Mouse (Mus musculus): ENCODE measurements around the gene Cdca7.

The Cdca7 gene

DNA sequence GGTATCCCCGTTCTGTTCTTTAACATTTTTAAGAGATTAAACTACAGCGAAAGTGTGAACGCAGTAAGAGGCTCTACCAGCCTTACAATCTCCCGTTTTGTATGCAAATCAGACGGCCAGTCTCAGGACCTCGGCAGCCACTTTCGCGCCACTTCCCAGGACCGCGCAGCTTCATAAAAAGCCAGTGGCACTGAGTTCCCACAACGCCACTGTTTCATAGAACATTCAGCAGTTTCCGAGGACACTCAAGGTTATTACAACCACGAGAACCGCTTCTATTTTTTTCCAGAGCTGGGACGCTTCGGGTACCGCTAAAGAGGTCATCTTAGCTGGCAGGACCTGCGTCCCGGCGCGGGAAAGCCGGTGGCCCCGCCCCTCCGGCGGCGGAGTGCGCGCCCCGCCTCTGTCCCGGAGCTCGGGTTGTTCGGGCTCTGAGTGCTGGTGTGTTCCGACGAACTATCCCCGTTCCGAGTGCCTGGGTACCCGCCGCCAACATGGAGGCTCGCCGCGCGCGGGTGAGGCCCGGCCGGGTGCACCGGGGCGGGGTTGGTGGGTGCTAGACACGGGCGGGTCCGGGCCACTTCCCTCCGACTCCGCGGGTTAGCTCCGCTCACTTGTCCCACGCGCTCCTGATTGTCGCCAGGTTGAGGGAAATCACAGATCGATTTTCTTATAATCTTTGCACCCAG, at the start of gene Cdca7:
Gene Cdca7, plus strand, starts transcription at position 363 of the 689 bp plus-strand sequence.
- DNase-seq, result peak; percentile 83 to 90

GRCm38 (mm10) chr2:72426776-72427175, 49.2 kb upstream of the Cdca7 start:
- DNase-seq, result no peak

DNA sequence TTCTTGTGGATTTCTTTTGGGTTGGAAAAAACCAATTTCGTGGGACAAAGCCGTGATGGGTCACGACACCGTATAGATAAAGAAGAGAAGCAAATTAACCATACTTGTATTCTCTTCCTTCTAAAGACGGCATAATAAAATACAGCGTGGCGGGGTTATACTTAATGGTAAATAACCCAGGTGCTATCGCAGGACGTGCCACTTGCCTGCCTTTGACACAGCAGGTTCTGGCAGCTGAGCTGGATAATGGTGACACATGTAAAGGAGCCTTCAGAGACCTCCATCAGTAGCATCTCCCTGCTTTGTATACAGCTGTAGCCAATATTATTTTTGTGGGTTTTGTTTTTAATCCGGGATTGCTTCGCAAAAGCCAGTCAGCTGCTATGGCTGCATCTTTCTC, 48.7 kb upstream of the Cdca7 start:
- no peak for DNase-seq

- DNase-seq, result peak in 1 of 2 experiments; percentile 20
These were observed 36.9 kb upstream of the Cdca7 start for GRCm38 (mm10) chr2:72438941-72439533.

DNA sequence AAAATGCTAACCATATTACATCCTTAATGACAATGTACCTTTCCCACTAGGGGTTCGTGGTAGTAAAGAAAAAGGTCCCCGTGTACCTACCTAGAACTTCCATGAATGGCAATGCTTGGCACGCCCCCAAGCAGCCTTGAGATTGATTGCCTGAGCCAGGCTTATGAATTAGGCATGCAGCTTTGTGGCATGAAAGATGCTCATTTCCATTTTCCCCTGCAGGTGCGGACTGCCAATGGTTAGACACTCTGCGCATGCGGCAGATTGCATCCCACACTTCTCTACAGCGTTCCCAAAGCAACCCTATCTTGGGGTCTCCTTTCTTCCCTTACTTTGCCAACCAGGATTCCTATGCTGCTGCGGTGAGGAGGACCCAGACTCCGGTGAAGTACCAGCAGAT, 34.9 kb upstream of the Cdca7 start:
- no peak for DNase-seq

DNA sequence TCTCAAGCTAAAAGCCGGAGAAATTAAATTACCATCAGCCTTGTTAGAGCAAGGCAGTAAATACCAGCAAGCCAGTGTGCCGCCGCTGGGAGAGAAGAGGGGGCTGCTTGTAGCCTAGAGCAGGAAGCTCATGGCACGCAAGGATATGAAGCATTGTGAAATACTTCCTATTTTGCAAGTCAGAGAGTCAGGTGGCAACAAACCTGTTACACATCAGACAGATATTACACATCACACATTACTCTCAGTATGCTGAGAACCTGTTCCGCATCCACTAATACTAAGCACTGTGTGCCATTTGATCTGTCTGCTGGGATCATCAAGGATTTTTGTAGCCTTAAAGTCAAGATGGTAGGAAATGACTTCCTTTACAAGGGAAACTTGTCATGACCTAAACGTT, 33.1 kb upstream of the Cdca7 start:
- no peak for DNase-seq

- DNase-seq, result no peak
These were observed 32.0 kb upstream of the Cdca7 start for GRCm38 (mm10) chr2:72443960-72444359.

DNA sequence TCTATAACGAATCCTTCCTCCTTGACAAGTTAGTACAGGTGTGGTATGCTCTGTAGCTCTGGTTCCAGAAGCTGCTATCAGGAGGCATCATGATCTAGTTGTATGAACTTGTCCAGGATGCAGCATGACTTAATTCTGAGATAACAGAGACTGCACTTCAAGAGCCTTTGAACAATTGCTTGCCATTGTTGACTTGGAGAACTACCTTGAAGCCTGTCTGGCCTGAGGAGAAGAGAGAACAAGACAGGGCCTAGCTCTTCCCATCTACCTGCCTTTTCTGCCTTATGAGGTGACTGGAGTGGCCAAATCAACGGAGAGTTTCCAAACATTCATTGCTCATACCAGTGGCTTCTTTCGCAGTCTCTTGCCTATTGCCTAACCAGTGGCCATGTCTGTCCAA, 29.9 kb upstream of the Cdca7 start:
- DNase-seq, result no peak

DNA sequence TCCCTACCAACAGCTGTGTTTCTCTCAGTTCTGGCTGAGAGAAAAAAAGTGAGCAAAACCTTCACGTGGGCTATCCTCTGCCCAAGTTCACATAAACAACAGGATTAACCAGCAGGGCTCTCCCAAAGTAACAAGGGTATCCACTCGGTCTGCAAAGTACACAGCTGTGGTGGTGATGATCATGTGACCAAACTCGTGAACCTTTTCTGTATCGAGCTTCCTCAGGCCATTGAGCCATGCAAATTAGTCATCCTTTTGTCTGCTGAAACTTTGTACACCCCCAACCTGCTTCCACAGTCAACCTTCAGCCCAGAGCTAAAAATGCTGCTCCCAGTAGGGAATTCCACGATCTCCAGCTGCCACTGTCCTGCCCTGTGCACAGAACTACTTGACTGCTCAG, 29.3 kb upstream of the Cdca7 start:
- no peak for DNase-seq

DNA sequence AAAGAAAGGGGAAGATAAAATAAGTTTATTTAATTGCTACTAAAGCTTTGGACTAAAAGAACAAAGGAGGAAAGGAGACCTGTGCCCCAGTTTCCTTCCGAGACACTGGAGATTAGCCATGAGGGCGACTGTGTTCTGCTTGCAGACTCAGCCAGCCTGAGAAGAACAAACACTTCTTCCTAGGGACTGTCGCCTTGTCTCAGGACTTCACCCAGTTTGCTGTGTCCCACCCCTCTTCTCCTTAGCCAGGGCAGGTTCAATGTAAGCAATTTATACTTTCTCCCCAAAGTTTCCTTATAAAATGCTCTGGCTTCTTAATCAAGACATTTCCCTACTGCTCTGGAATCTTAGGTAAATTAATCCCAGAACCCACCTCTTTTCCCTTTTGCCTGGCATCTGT, 22.4 kb upstream of the Cdca7 start:
- DNase-seq, result no peak

DNA sequence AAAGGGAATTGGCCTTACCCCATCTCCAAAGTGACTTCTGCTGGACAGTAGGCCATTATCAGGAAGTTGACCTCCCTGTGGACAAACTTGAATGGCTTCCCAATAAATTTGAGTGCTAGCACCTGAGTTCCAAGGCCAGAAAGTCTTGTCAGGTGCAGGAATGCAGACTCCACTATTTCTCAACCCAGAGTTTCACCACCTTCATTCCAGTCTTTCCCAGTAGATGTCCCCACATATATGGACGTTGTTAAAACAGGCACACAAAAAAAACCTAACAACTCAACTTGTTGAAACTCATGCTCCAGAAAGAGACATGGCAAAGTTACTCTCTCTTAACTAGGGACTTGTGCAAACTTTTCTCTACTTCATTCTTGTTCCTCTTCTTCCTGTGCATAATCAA, 19.8 kb upstream of the Cdca7 start:
- DNase-seq, result no peak

GRCm38 (mm10) chr2:72464376-72465014, 11.5 kb upstream of the Cdca7 start:
- DNase-seq, result no peak

- DNase-seq, result no peak
These were observed 8.4 kb upstream of the Cdca7 start for GRCm38 (mm10) chr2:72467604-72468003.

GRCm38 (mm10) chr2:72471415-72472070, 4.4 kb upstream of the Cdca7 start:
- no peak for DNase-seq

- no peak for DNase-seq
These were observed 1.2 kb upstream of the Cdca7 start for GRCm38 (mm10) chr2:72474531-72475287.

DNA sequence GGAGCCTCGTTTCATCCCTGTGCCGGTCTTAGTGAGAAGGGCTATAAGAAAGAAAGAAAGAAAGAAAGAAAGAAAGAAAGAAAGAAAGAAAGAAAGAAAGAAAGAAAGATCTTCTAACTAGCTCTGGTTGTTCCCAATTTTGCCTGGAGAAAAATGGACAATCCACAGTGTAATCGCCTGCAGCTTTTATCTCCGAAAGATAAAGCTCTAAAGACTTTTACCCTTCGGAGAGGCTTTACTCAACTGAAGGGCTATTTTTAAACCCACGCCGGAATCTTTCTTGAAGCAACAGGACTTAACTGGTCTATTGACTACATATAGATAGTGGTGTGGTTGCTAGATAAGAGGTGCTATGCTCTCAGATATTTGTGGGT, 549 bp upstream of the Cdca7 start:
- DNase-seq, result no peak

GRCm38 (mm10) chr2:72476486-72477211, 690 bp downstream of the Cdca7 start:
- peak; percentile 62 to 75 for DNase-seq

DNA sequence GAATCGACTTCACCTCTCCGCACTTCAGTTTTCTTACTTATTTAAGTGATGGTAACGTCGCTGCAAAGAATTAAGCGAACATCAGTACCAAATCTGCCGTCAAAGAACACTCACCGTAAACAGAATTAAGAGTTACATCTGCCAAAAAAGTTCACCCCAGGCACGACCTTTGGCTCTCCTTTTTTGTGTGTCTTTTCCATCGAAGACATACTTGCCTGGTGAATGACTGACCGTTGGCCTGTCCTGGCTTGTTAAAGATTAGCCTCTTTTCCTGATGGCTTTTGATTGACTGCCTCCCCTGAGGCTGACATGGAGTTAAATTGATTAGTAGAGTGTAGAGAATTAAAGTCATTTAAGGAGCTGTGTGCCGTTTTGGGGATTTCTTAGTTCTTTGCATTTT, 1.3 kb downstream of the Cdca7 start:
- DNase-seq, result peak; percentile 15 to 41

DNA sequence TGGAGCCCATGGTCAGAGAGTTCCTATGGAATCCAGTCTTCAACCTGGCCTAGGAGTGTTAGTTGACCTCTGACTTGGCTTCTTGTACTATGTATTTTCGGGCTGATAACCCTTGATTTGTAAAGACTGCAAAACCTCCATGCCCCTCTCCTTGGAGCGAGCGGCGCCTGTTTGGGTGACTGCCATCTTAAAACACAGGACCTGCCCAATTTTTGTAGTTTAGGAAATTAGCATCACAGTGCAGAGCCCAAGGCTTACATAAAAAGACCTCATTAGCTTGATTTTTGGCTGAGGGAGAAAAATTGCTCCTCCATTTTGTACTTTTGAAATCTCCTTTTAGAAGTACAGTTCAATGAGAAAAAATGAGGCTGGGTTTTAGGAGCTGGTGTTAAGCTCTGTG, 2.2 kb downstream of the Cdca7 start:
- no peak for DNase-seq

- DNase-seq, result no peak
These were observed 3.0 kb downstream of the Cdca7 start for GRCm38 (mm10) chr2:72478921-72479320.

- no peak for DNase-seq
These were observed 3.9 kb downstream of the Cdca7 start for GRCm38 (mm10) chr2:72479818-72480217.

GRCm38 (mm10) chr2:72491650-72492049, 15.7 kb downstream of the Cdca7 start:
- peak; percentile 52 to 69 for DNase-seq
